Mouse (Mus musculus) gonadal fat pad, adult 2 months (tissue): Measurements from ENCODE around the gene Sgk2. TPM values are rescaled to one million over a fixed set of nuclear protein-coding genes. Genes with fewer than 3 reads are reported as not detected.
A peak's percentile ranks its signal among the peaks of the same experiment; 100 is the strongest.

Experiments
- DNase-seq: peaks from one replicate; pipeline ENCODE4 v3.0.0-alpha.2; 2012; ENCODE audit warnings: low read depth
- polyA plus RNA-seq: library from polyadenylated mRNA; depleted of rRNA; stranded (reverse); fragments of >200 nt; gene quantifications from 2 replicates; pipeline ENCODE4 v1.2.3, GENCODE M21; 2012

Gene Sgk2
- polyA plus RNA-seq, 1 experiment: 0.12 TPM

DNA sequence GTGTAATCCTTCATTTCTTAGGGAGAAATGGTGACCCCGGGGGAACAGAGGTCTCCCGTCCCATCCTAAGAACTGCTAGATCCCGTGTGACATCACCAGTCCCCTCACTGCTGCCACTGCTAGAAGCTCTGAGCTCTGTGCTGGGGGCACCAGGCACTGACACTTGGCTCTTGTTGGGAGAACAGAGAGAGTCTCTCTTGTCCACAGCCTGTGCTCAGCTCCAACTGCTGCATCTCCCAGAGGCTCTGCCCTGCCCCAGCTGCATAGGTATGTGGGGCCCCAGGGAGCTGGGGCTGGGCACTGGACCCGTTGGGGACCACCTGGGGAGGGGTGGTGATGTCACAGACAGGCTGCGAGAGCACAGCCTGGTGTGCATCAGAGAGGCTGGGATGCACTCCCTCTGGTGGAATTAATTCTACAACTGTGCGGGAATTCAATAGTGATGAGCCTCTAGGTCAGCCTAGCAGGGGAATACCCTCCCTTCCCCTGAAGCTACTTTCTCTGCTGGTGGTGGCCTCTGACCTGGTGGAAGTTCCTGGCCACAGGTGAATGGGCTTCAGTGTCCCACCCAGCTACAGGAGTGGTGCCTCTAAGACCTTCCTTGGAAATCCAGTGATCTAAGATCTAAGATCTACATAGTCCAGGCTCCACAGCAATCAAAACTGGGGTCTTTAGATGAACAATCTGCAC lies 4.4 kb downstream of the Sgk2 start:
- no peak for DNase-seq

DNA sequence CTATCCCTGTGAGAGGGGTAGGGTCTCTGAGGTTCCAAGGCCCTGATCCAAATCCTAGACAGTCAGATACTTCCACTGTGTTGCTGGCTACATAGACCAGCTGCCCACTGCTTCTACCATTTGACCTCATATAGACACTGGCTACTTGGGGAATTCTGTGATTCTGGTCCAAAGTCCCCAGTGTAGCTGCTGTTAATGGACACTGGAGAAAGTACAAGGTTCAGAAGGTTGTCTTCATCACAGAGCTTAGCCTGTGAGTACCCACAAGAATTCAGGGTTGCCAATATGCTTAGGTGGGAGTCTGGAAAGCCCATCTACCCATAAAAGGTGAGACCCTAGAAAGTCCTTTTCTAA lies 4.9 kb downstream of the Sgk2 start:
- no peak for DNase-seq

DNA sequence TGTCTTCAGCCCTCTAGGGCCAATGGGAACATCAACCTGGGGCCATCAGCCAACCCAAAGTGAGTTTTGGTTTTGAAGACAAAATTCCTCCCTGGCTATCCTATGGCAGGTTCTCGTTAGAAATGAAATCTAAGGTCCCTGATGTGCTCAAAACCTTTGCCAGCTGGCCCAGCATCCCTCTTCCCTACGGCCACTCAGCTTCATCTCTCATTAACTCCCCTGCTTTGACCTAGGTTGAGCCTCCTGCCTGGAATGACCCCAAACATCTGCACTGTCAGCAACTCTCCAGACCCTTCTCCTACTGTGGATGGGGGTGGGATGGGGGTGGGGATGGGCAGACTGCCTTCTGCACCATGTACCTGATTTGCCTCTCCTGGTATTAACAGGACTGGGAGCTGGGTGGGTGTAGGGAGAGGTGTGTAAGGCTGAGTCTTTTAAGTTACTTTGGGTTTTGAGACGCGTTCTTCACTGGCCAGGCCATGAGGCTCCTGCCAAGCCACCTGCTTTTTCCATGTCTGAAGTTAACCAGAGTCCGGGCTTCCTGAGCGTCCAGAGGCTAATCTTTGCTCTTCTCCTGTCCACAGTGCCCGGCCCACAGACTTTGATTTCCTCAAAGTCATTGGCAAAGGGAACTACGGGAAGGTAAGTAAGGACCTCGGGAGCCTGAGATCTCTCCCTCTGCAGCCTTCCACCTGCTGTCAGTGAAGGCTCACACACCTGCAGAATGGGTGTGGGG lies 6.9 kb downstream of the Sgk2 start:
- no peak for DNase-seq

DNA sequence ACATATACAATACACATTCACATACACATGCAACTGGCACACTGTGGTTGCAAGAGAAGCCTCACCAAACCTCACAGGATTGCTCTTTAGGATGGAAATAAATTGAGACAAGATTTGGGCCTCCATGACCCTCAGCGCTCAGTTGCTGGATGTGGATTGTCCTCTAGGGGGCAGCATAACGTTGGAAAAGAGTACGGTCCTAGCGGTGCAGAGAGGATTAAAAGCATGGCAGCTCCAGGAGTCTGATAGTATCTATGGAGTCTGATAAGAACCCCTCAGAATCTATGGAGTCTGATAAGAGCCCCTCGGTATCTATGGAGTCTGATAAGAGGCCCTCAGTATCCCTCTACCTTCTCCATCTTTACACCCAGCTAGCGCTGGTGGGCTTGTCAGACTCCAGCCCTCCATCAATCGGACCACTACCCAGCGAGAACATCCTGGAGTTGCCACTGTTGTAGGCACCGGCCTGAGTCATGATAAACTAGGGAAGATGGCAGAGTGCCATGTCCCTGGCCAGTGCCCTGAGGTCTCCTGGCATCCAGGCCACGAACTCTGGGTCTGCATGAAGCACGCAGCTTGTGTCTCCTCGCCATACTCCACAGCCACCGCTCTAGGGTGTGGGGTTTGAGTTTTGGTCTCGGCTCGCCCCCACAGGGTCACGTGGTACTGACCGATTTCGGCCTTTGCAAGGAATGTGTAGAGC lies 11.5 kb downstream of the Sgk2 start:
- no peak for DNase-seq

DNA sequence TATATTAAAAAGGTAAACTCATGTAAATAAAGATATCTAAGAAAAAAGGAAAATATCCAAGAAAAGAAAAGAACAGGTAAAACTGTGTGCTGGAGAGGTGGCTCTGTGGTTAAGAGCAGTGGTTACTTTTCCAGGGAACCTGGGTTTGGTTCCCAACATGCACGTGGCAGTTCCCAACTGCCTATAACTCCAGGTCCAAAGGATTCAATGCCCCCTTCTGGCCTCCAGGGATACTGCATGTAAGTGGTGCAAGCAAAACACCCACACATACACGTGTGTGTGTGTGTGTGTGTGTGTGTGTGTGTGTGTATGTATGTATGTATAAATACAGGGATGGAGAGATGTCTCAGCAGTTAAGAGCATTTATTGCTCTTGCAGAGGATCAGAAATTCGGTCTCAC lies 12.6 kb downstream of the Sgk2 start:
- DNase-seq: no peak

DNA sequence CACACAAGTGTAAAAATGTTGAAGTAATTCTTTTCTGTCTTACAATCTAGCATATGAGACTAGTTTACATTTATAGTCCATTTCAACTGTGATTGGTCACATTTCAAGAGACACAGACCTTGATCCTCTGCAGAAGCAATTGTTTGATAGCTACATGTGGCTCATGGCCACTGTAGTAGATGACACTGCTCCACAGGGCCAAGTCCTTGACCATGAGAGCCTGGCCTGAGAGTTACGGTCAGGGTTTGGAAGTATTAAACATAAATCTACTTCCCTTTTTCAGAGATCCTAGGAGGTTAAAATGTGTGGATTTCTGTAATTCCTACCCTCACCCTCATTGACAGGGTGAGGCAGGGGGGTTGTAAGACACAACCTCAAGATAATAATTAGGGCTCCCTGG lies 13.9 kb downstream of the Sgk2 start:
- DNase-seq: no peak

DNA sequence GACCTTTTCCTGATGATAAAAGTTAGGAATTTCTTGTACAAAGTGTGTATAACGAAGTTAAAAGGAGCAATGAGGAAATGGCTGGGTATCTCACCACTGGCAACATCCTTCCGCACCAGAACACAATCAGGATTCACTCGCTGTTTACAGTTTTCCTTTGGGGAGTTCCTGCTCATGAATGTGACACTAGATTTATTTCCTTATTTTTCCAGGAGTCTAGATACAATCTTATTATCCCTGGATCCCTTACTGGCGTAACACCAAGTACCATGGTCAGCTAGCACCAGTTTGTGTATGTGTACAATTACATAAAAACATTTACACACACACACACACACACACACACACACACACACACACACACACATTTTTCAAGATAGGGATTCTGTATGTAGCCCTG lies 20.2 kb downstream of the Sgk2 start:
- DNase-seq: no peak

DNA sequence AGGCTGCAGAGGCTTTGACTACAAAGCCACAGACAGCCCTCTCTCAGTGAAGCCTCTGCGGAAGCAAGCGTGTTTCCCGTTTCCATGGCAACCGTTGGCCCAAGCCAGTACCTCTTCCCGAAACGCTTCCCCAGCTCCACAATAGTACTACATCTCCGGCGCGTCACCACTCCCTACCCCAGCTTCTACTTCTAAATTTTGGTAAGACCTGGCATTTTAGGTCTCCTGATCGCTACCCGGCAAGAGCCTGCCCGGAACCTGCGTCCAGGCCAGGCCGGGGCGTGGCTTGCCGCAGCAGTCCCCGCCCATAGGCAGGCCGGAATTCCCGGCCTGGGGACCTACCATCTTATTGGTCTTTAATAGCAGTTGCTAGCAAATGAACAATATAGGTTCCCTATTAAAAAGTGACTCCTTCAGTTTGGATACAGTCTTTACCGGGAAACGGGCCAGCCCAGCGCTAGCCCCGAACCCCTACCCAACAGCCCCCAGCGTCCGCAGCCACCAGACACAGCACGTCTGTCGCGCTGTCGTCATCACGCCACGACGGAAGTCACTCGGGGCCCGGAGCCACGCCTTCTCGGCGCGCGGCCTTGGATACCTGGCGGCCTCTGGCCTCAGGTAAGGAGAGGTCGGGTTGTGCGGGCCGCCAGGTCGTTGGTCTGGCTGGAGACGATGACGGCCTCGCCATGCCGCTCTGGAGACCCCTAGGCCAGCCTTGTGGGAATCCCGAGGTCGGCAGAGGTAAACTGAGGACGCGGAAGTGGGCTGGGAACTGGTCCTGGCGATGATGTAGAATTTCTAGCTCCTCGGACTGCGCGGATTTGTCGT lies 30.0 kb downstream of the Sgk2 start, which contains the start of gene Ift52:
Ift52 (plus strand) TSS at position 439 of the 828 bp plus-strand sequence.
- DNase-seq: peak; percentile 38

DNA sequence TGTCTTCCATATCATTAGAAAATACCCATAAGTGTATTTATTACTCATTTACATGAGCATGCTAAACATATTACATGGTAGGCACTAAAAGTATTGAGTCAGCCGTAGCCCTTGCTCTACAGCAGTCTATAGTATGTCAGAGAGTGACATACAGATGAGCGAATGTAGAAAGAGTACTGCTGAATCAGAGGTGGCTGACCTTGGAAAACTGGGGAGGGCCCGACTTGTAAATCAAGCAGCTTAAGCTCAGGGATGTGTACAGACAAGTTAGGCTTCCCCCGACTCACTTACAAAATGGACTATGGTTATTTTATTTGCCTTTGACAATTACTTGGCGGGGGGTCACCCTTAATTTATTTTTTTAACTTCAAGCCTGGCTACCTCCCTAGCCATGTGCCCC lies 44.2 kb downstream of the Sgk2 start:
- DNase-seq: no peak

DNA sequence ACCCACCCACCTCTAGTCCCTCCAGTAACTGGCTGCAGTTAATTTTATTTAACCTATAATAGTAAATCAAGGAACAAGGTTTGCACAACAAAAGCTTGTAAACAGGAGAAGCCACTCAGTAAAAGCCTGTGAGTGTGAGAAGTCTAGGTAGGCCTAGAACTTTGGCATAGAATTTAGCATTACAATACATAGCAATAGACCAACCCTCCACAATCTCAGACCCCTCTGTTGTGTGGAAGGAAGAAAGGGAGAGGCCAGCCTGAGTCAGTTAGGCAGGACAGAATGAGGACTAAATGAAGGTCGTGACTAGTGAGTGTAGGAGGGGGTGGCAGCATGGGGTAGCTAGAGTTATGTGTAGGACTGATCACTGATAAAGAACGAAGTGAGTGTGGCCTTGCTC lies 44.6 kb downstream of the Sgk2 start:
- DNase-seq: no peak

DNA sequence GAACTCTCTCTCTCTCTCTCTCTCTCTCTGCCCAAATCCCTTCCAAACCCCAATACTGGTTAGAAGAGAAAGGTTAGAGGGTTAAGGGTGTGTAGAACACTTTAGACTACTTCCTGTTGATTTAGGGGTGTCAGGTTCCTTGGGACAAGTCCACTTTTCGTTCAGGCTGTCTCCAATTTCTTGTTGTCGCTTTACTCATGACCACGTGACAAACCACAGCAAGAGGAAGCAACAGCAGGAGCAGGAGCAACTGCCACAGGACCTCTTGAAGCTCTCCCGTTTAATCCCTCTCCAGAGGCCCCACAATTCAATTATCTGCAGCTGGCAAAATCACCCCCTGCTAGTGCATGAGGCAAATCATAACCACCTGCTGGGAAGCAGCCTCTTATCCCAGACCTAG lies 45.5 kb downstream of the Sgk2 start:
- no peak for DNase-seq

DNA sequence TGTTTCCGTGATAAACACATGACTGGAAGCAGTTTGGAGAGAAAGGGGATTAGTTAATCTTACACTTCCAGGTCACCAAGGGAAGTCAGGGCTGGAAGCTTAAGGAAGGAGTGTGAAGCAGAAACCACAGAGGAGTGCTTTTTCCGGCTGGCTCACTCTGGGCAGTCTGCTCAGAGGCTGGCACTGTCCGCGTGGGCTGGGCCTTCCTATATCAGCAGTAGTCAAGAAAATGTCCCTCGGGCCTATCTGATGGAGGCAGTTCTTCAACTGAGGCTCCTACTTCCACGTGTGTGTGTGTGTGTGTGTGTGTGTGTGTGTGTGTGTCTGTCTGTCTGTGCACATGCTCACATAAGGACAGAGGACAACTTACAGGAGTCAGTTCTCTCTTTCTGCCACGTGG lies 52.8 kb downstream of the Sgk2 start:
- DNase-seq: no peak

DNA sequence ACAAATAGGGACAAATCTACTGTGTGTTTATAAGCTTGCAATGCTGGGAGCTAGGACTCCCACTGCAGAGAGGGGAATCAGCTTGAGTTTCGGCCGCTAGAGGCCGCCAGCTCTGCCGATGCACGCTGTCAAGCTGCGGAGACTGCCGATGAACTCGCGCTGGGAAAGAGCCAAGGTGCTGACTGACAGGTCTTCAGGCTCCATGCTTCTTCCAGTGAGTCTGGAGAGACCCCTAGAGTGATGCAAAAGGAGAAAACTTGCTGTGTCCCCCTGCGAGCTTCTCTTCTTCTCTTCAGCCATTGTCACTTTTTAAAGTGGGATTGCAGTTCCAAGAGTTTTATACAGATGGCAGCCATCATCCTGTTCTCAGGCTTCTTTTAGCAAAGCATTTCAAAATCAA lies 61.0 kb downstream of the Sgk2 start:
- no peak for DNase-seq

DNA sequence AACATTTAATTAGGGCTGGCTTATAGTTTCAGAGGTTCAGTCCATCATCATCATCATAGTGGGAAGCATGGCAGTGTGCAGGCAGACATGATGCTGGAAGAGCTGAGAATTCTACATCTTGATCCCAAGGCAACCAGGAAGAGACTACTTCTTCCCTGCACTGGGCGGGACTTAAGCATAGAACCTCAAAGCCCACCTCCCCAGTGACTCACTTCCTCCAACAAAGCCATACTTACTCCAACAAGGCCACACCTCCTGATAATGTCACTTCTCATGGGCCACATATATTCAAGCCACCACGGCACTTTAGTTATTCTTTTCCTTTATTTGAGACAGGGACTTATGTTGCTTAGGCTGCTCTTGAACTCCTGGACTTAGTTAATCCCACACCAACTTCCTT lies 62.0 kb downstream of the Sgk2 start:
- DNase-seq: no peak

DNA sequence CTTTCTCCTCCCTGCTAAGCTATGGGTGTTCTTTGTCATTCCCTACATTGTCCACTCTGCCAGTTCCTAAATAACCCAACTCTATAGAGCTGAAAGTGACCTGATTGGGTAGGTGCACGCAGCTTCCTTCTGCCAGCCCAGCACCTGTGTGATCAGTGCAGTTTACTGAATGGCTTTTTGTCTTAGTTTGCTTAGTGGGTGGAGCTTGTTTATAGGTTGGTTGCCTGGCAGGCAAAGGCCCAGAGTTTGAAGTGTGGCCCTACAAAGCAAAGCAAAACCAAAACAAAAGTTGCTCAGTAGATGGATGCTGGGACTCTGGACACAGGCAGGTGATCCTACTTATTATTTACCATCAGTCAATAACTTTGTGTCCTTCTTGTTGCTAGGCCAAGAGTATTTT lies 64.6 kb downstream of the Sgk2 start:
- DNase-seq: no peak

DNA sequence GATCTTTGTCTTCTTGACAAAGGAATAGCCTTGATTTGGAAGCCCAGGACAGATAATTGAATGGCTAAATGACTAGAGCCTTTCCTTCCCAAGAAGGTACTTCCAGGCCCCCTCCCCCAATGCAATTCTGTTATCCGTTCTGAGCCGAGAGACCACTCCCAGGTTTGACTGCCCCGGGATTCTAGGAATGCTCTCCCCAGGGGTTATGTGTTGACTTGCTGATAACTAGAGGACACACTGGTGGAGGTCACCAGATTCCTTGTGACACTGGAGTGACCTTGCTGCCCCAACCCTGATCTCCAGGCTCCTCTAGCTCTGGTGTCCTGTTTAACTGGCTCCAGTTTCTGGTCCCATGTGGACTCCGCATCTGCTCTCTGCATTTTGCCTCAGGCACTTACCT lies 65.0 kb downstream of the Sgk2 start:
- no peak for DNase-seq

DNA sequence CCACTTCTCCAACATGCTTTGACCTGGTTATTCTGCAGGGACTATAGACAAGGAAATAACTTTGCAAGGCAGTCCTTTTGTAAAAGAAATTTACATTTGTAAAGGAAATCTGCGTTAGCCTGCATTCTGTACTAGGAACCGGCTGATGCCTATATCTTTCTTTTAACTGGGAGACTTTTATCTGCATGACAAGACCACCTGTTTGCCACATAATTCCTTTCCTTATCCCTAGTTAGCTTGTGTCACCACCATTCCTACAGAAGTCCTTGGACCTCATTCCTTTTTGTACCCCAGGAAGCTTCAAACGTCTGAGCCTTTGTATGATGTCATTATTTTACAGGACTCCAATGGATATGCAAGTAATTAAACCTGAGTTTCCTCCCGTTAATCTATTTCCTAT lies 65.7 kb downstream of the Sgk2 start:
- DNase-seq: no peak

DNA sequence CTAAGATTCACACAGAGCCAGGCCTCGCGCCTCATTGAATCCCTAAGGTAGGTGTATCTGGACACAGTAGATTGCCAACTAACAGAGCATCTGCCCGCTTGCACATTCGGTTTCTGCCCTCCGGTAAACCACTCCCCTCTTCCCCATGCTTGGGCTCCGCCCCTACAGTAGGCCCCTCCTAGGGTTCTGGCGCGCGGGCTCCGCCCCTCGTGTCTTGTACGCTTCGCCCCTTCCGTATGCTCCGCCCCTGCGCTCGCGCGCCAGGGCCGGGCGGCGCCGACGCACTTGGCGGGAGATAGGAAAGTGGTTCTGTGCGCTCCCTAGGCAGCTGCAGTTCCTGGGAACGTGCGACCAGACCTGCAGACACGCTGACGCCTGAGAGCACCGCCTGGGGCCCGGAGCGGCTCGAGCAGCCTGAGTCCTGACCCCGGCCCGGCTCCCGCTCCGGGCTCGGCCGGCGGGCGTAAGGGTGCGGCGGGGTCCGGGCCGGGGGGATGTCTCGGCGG lies 67.3 kb downstream of the Sgk2 start, which contains the start of gene Mybl2:
Mybl2 (plus strand) TSS at position 353 of the 506 bp plus-strand sequence.
- DNase-seq: peak; percentile 46

DNA sequence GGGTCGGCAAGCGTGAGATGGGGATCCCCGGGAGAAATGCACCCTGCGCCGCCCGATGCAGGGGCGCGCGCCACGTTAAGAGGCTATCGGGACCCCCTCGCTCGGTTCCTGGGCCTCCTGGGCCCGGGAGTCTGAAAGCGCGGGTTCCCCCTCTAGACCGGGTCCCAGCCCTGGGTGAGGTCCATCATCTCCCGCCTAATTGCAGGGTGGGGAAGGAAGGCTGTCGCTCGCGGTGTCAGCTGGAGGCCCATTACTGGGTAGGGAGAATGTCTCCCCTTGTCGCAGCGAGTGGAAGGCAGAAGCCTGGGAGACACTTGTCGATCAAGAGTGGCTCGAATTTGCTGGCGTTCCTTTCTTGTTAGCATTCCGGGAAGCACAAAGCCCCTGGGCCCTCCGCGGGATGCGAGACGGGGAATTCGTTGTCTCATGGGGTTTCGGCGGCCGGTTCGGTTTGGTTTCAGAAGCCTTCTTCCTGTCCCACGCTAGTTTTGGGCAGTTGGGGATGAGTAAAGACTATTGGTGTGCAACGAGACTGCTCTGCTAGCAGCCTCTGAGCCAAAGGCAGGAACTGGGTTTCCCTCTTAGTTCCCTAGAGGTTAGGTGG lies 67.9 kb downstream of the Sgk2 start:
- DNase-seq: no peak

DNA sequence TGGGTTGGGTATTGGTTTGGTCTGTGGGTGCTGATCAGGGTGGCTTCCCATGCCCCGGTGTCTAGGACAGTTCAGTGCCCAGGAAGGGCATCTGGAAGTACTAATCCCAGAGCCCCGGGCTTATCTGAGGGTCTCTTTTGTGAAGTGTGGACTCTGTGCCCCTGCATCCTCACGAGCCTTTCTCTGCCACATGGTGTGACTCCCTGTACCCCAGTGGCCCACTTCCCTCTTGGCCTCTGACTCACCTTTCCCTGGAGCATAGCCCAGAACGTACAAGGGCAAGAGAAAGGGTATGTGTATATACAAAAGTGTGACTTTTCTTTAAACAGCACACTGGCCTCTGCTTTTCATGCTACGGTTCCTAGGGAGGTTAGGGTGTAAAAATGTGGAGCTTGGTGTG lies 68.6 kb downstream of the Sgk2 start:
- no peak for DNase-seq

DNA sequence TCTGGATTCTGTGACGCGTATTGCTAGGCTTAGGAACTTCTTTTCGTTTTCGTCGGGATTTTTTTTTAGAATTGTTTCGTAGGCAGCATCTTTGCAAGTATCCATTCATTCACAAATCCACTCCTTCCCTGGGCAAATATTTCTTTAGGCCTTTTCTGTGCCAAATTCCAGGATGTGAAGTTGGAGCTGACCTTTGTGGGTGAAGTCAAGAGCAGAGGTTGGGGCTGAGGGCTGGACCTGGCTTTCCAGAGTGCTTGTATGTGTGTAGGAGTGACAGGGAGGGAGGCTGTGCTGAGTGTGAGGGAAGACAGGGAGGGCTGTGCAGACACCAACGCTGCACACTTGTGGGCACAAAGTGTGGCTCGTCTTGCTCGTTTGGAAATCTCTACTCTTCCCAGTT lies 69.5 kb downstream of the Sgk2 start:
- DNase-seq: no peak
